Mouse (Mus musculus): ENCODE results near the gene Msi1.

DNA sequence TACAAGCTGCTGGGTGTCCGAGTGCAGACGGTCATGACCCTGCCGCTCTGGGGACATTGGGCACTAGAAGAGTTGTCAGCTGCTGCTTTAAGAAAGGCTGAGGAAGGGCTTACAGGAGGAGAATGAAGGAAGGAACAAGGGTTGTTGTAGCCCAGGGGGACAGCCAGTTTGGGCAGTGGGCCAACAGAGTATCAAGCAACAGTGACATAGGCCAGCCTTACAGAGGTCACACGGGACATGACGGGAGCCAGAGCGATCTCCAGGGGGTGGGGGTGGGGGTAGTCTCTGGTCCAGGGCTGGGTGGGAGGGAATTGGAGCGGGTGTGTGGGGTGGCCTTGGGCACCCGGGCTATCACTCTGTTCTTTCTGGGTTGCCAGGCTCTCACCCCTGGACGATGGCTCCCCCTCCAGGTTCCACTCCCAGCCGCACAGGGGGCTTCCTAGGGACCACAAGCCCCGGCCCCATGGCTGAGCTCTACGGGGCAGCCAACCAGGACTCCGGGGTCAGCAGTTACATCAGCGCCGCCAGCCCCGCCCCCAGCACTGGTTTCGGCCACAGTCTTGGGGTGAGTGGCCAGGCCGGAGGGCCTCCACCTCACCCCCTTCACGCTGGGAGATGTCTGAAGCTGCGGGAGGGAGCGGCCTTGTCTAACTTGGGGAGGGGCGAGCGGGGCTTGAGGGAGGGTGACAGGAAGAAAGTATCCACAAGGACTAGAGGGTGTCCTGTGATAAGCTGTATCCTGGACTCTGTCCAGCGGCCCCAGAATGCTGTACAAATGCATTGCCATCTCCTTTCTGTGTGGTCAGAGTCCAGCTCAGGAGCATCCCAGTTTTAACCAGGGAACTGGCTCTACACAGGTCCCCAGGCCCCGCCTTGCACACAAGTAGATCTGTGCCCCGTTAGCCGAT, 21.3 kb downstream of the Msi1 start:
- TF ChIP-seq ZMIZ1 (IDR thresholded peaks at IDR 0.05; ENCODE audit: low read depth, low read length) (no peak), CTCF (IDR thresholded peaks at IDR 0.05 in 2 of 3, conservative IDR thresholded peaks at IDR 0.05 in 1 of 3; ENCODE audit: control insufficient read depth in 1 of 3, insufficient read depth in 1 of 3, low read depth in 2 of 3, low read length in 3 of 3, poor library complexity in 1 of 3, severe bottlenecking in 1 of 3) (no peak), UBTF (IDR thresholded peaks at IDR 0.05; ENCODE audit: borderline replicate concordance, insufficient read depth, low read depth, low read length) (no peak), SIN3A (IDR thresholded peaks at IDR 0.05; ENCODE audit: low read length) (no peak), POLR2A (IDR thresholded peaks at IDR 0.05; ENCODE audit: control insufficient read depth in 1 of 2, insufficient read depth in 1 of 2, low read depth in 1 of 2, low read length in 2 of 2, poor library complexity in 1 of 2) (no peak), TAL1 (IDR thresholded peaks at IDR 0.05; ENCODE audit: low read length) (no peak), MAZ (IDR thresholded peaks at IDR 0.05; ENCODE audit: low read depth, low read length) (no peak), ETS1 (IDR thresholded peaks at IDR 0.05; ENCODE audit: low read depth, low read length) (no peak)

Data from MEL (cell line).